Mouse (Mus musculus) liver, embryonic 14 days (tissue): ENCODE results near the gene Cypt12. TPM values are rescaled to one million over a fixed set of nuclear protein-coding genes. Genes with fewer than 3 reads are reported as not detected.

ENCODE experiments used
- polyA plus RNA-seq: library from polyadenylated mRNA; depleted of rRNA; stranded (reverse); fragments of >200 nt; gene quantifications from 2 replicates; pipeline ENCODE4 v1.2.3, GENCODE M21; 2012; rRNA removed

Cypt12 gene
- not detected in 2 replicates for polyA plus RNA-seq

DNA sequence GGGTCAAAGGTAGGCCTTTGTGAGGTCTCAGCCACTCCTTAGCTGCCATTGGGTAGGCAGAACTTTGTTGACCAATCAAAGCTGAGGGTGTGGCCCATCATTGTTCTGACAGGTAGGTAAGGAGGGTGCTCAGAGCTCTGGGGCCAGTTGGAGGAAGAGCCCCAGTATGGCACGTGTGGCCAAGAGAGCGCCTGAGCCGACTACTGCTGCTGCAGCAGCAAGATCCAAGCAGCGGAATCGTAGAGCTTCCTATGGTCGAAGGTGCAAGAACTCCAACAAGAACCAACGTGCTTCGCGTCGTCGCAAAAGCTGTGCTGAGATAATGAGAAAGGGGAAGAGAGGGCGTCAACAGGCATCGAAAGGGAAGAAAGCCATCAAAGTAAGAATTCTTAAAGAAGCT, at the start of gene Cypt12:
Gene Cypt12 (plus strand): TSS at position 112 of the 400 bp plus-strand sequence.

